Mouse (Mus musculus) lung, postnatal 0 days (tissue): ENCODE results near the gene Cacna1a. TPM values are rescaled to one million over a fixed set of nuclear protein-coding genes. Genes with fewer than 3 reads are reported as not detected.

Source experiments
- ATAC-seq: fragments of 200-750 bp; cut with Nextera tagmentation; 2 replicates; pipeline ENCODE4 v1.8.0; 2017; ENCODE audit warnings: moderate library complexity
- DNase-seq: peaks from one replicate; pipeline ENCODE4 v3.0.0-alpha.2; 2016; ENCODE audit warnings: low spot score
- H3K27ac ChIP-seq: fragments of 300-500 bp; sonication (generic); 2 replicates; pipeline ENCODE4 v1.5.1; 2014; ENCODE audit warnings: antibody characterized with exemption, mild to moderate bottlenecking, low read length, mixed read lengths
- H3K27me3 ChIP-seq: fragments of 300-500 bp; sonication (generic); replicated peaks from 2 replicates; pipeline ENCODE4 v1.6.1; 2014; ENCODE audit warnings: low read length, mixed read lengths; ENCODE audit not compliant: insufficient read depth
- H3K36me3 ChIP-seq: fragments of 300-500 bp; sonication (generic); 2 replicates; pipeline ENCODE4 v1.6.1; 2014; ENCODE audit warnings: low read length, mixed read lengths; ENCODE audit not compliant: insufficient read depth
- H3K4me1 ChIP-seq: fragments of 300-500 bp; sonication (generic); 2 replicates; pipeline ENCODE4 v1.6.1; 2014; ENCODE audit warnings: antibody characterized with exemption, low read depth, low read length, mixed read lengths; ENCODE audit not compliant: insufficient read depth
- H3K4me2 ChIP-seq: fragments of 300-500 bp; sonication (generic); replicated peaks from 2 replicates; pipeline ENCODE4 v1.6.1; 2014; ENCODE audit warnings: low read depth, mild to moderate bottlenecking, low read length, moderate library complexity, mixed read lengths
- H3K4me3 ChIP-seq: fragments of 300-500 bp; sonication (generic); 2 replicates; pipeline ENCODE4 v1.5.1; 2014; ENCODE audit warnings: low read depth, low read length
- H3K9ac ChIP-seq: fragments of 300-500 bp; sonication (generic); replicated peaks from 2 replicates; pipeline ENCODE4 v1.6.1; 2014; ENCODE audit warnings: low read depth, mild to moderate bottlenecking
- H3K9me3 ChIP-seq: fragments of 300-500 bp; sonication (generic); 2 replicates; pipeline ENCODE4 v1.6.1; 2016; ENCODE audit warnings: low read length, mixed read lengths
- CTCF ChIP-seq: IDR thresholded peaks from 2 replicates; pipeline ENCODE4 v1.5.1; 2016; ENCODE audit warnings: antibody characterized with exemption, mild to moderate bottlenecking
- EP300 ChIP-seq: IDR thresholded peaks from 2 replicates; pipeline ENCODE4 v1.6.1; 2016; ENCODE audit warnings: antibody characterized with exemption, mild to moderate bottlenecking, control low read depth
- WGBS: fragments of 180-500 bp; shearing (Covaris S2); extraction: QIAGEN DNeasy Blood & Tissue Kit; methylation state at CpG from one replicate; pipeline ENCODE4 v1.1.7; 2014; 5-methylcytosine and 5-hydroxymethylcytosine counted together
- polyA plus RNA-seq: library from polyadenylated mRNA; unstranded; fragments of >200 nt; fragmentation: Nextera tagmentation; extraction: Ambion mirVana; gene quantifications from 2 replicates; pipeline ENCODE4 v1.2.1, GENCODE M21; 2015

The Cacna1a gene
- polyA plus RNA-seq, 1 experiment from 2014 or later: 3.3 TPM

DNA sequence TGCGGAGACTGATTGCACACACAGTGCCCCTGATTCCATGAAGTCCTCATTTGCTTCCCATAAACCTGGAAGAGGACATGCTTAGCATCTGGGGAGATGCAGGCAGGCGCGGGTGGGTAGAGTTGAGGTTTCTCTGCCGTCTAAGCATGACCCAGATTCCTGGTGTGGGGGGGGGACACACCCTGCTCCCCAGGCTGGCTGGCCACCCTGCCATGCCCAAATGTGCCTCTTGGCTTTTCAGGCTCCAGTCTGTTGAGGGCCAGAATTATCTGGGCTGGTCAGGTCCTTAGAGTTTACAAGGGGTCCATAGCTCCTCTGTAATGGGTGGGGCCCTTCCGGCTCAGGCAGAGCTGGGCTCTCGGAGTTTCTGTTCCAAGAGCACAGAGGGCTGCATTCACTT is 28.7 kb downstream of the Cacna1a start:
- no peak overlapping the region for H3K4me3 ChIP-seq
- no peak overlapping the region for H3K4me2 ChIP-seq
- no peaks in the 10 kb centered on the region for H3K36me3 ChIP-seq
- no peak overlapping the region for H3K9ac ChIP-seq
- no peaks in the 10 kb centered on the region for H3K4me1 ChIP-seq
- DNase-seq (no peak), ATAC-seq (no peak)
- 77% methylated on average over 6 of the region's 6 CpGs for WGBS
- peaks cover 30% of the 10 kb centered on the region for H3K27me3 ChIP-seq
- no peaks in the 10 kb centered on the region for H3K9me3 ChIP-seq
- TF ChIP-seq CTCF (no peak), EP300 (no peak)
- H3K27ac ChIP-seq: no peak overlapping the region

DNA sequence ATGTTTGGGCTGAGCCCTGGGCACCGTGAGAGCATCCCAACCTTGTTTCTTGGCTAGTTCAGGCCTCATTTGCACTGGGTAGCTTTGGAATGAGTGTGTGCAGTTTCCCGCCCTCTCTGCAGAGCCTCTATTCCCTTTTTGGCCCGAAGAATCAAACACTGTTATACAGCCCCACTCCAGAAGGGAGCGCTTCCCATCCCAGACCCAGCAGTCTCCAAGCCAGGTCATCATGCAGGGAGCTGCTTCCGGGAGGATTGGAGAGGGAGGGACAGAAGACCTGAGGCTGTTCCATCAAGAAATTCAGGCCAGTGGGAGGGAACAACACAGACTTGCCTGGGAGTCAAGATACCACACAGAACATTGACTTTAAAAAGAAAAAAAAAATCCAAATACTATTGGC is 29.6 kb downstream of the Cacna1a start:
- Histone ChIP-seq H3K4me2 (no peak overlapping the region), H3K36me3 (no peaks in the 10 kb centered on the region), H3K27ac (no peak overlapping the region), H3K9me3 (no peaks in the 10 kb centered on the region), H3K27me3 (peaks cover 30% of the 10 kb centered on the region), H3K4me1 (no peaks in the 10 kb centered on the region), H3K9ac (no peak overlapping the region), H3K4me3 (no peak overlapping the region)
- TF ChIP-seq CTCF (no peak), EP300 (no peak)
- WGBS: 36% methylated on average over 5 of the region's 5 CpGs
- ATAC-seq: no peak
- no peak for DNase-seq

- 52% methylated on average over 3 of the region's 3 CpGs for WGBS
- Histone ChIP-seq H3K27ac (no peak overlapping the region), H3K9ac (no peak overlapping the region), H3K36me3 (no peaks in the 10 kb centered on the region), H3K4me2 (no peak overlapping the region), H3K4me3 (no peak overlapping the region), H3K27me3 (no peaks in the 10 kb centered on the region), H3K9me3 (no peaks in the 10 kb centered on the region), H3K4me1 (no peaks in the 10 kb centered on the region)
- DNase-seq: no peak
- no peak for ATAC-seq
- no peak for TF ChIP-seq EP300
- no peak for TF ChIP-seq CTCF
Measured at GRCm38 (mm10) chr8:84424426-84424825, 36.2 kb downstream of the Cacna1a start.

GRCm38 (mm10) chr8:84426087-84426486 is 37.8 kb downstream of the Cacna1a start:
- H3K4me1 ChIP-seq: no peaks in the 10 kb centered on the region
- TF ChIP-seq EP300 (no peak), CTCF (no peak)
- H3K9me3 ChIP-seq: no peaks in the 10 kb centered on the region
- ATAC-seq (no peak), DNase-seq (no peak)
- 89% methylated on average over 7 of the region's 7 CpGs for WGBS
- no peak overlapping the region for H3K4me2 ChIP-seq
- no peak overlapping the region for H3K27ac ChIP-seq
- no peak overlapping the region for H3K9ac ChIP-seq
- H3K4me3 ChIP-seq: no peak overlapping the region
- H3K36me3 ChIP-seq: no peaks in the 10 kb centered on the region
- no peaks in the 10 kb centered on the region for H3K27me3 ChIP-seq

DNA sequence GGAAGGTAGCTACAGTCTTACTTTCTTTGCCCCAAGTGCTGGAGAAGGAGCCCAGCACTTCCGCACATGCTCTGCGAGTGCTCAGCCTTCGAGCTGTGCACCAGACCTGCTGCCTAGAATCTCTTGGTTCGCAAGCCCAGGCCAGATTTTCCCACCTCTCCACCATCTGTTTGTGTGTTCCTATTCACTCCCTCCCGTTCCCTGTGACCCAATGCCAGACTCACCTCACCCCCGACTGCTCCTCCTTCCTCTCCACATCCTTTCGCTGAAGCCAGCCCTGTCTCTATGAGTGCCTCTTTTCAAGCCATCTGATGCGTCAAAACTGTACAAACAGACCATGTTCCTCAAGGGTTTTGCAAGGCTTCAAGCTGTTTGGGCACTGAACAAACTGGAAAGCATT is 38.3 kb downstream of the Cacna1a start:
- Histone ChIP-seq H3K27ac (no peak overlapping the region), H3K4me2 (no peak overlapping the region), H3K4me1 (no peaks in the 10 kb centered on the region), H3K9me3 (no peaks in the 10 kb centered on the region), H3K36me3 (no peaks in the 10 kb centered on the region), H3K4me3 (no peak overlapping the region), H3K27me3 (no peaks in the 10 kb centered on the region), H3K9ac (no peak overlapping the region)
- ATAC-seq: no peak
- WGBS: 75% methylated on average over 8 of the region's 8 CpGs
- DNase-seq: no peak
- TF ChIP-seq EP300: no peak
- no peak for TF ChIP-seq CTCF

GRCm38 (mm10) chr8:84428034-84428433 is 39.8 kb downstream of the Cacna1a start:
- no peaks in the 10 kb centered on the region for H3K4me1 ChIP-seq
- H3K9me3 ChIP-seq: no peaks in the 10 kb centered on the region
- H3K36me3 ChIP-seq: no peaks in the 10 kb centered on the region
- no peaks in the 10 kb centered on the region for H3K27me3 ChIP-seq
- H3K4me2 ChIP-seq: no peak overlapping the region
- no peak overlapping the region for H3K27ac ChIP-seq
- TF ChIP-seq EP300 (no peak), CTCF (no peak)
- WGBS: 60% methylated on average over 5 of the region's 5 CpGs
- no peak for DNase-seq
- H3K9ac ChIP-seq: no peak overlapping the region
- no peak overlapping the region for H3K4me3 ChIP-seq
- no peak for ATAC-seq

GRCm38 (mm10) chr8:84429014-84429413 is 40.8 kb downstream of the Cacna1a start:
- Histone ChIP-seq H3K27ac (no peak overlapping the region), H3K4me1 (no peaks in the 10 kb centered on the region), H3K9ac (no peak overlapping the region), H3K27me3 (no peaks in the 10 kb centered on the region), H3K36me3 (no peaks in the 10 kb centered on the region), H3K9me3 (no peaks in the 10 kb centered on the region), H3K4me2 (no peak overlapping the region), H3K4me3 (no peak overlapping the region)
- 33% methylated on average over 4 of the region's 4 CpGs for WGBS
- TF ChIP-seq CTCF (no peak), EP300 (no peak)
- no peak for DNase-seq
- ATAC-seq: no peak
